Mouse (Mus musculus): ENCODE results near the gene Gm20388.

Gene Gm20388

GRCm38 (mm10) chr8:124394951-124395350 is 4484.3 kb downstream of the Gm20388 start:
- no peak for DNase-seq (ENCODE audit: low spot score in 2 of 2)

Data from frontal cortex, postnatal 25 days (tissue).